In the genomic region with DNA sequence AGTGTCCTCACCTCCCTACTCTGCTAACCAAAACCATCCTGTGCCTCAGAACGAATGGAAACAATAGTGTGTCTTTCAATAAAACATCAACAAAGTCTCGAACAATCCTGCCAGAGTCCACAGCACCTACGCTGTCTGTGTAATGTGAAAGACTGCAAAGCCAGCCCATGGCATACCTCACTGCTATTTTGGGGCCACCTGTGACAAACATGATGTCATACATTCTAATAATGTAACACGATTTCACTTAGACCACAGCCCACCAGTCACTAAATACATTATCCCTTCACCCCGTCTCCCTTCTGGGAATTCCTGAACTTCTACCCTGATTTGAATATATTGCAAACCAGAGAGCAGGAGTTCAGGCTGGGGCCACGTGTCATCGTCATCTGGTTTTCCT, we compare ENCODE assay signal across 10 mouse cellular contexts.
DNase-seq lines count a peak whose midpoint lies in the region; ATAC-seq lines count a peak whose summit lies in the region.
"Had no signal": no experiment of that assay in that cellular context is flagged by ENCODE, and none has a peak within 500 bp of the region (broad histone marks: within the 10 kb centered on the region; RNA-seq: fewer than 3 reads in every experiment).

No protein-coding gene starts in this region.

- peaks cover 7% of the 10 kb centered on the region; the same call in 1 of the 2 replicates for H3K36me3 ChIP-seq in heart, embryonic 16.5 days (ENCODE audit: control insufficient read depth, insufficient read depth)
- peaks cover 8% of the 10 kb centered on the region; the same call in 1 of the 2 replicates for H3K36me3 ChIP-seq in embryonic facial prominence, embryonic 13.5 days
- 0 out of 2 replicates have a peak, but pooled peaks cover 2% of the 10 kb centered on the region for H3K36me3 ChIP-seq in forebrain, embryonic 16.5 days (ENCODE audit: control insufficient read depth, insufficient read depth)
- no peaks in the 10 kb centered on the region for H3K36me3 ChIP-seq in midbrain, embryonic 14.5 days (ENCODE audit: control insufficient read depth, insufficient read depth, low read length)

- H3K9me3 ChIP-seq in heart, embryonic 16.5 days (replicated peaks; ENCODE audit: control insufficient read depth, low read length): peaks cover 3% of the 10 kb centered on the region; the same call in 1 of the 2 replicates
- H3K9me3 ChIP-seq in embryonic facial prominence, embryonic 13.5 days: 0 out of 2 replicates have a peak, but pooled peaks cover 4% of the 10 kb centered on the region
- no peaks in the 10 kb centered on the region; the same call in 1 of the 2 replicates for H3K9me3 ChIP-seq in forebrain, embryonic 16.5 days (ENCODE audit: control insufficient read depth, low read length)
- no peaks in the 10 kb centered on the region for H3K9me3 ChIP-seq in midbrain, embryonic 14.5 days (ENCODE audit: control insufficient read depth, low read length)

- DNase-seq in heart, postnatal 14 days: no peak
- DNase-seq in midbrain, embryonic 14.5 days: no peak
- no peak for DNase-seq in left cerebral cortex, postnatal 14 days (ENCODE audit: low spot score in 2 of 2)
- no peak for DNase-seq in thymus, postnatal 36 days
- DNase-seq: adrenal gland, postnatal 36 days; lung, adult 18-20 months had no signal

- H3K4me3 ChIP-seq in heart, embryonic 16.5 days (ENCODE audit: low read length): peak overlapping the region; percentile 14; the same call in 1 of the 2 replicates
- no peak overlapping the region for H3K4me3 ChIP-seq in embryonic facial prominence, embryonic 13.5 days
- no peak overlapping the region for H3K4me3 ChIP-seq in forebrain, embryonic 16.5 days (replicated peaks; ENCODE audit: low read length)
- H3K4me3 ChIP-seq in midbrain, embryonic 14.5 days (replicated peaks; ENCODE audit: low read depth, low read length): no peak overlapping the region

- 39% methylated on average over 7 of the region's 7 CpGs for WGBS in heart, embryonic 16.5 days
- WGBS in embryonic facial prominence, embryonic 13.5 days: 28% methylated on average over 7 of the region's 7 CpGs
- 44% methylated on average over 7 of the region's 7 CpGs for WGBS in forebrain, embryonic 16.5 days
- WGBS in midbrain, embryonic 14.5 days: 39% methylated on average over 7 of the region's 7 CpGs

- ATAC-seq in heart, embryonic 16.5 days (replicated peaks; ENCODE audit: extremely low read depth, insufficient read depth, low FRiP score): no peak
- ATAC-seq in embryonic facial prominence, embryonic 13.5 days (ENCODE audit: insufficient number of reproducible peaks, insufficient read depth, low FRiP score, low TSS enrichment, low read depth): no peak
- no peak for ATAC-seq in forebrain, embryonic 16.5 days
- ATAC-seq in midbrain, embryonic 14.5 days (ENCODE audit: low FRiP score, low TSS enrichment): no peak
- ATAC-seq: inflammation-experienced regulatory T-cells, adult 6 months had no signal

- no peak overlapping the region for H3K9ac ChIP-seq in heart, embryonic 16.5 days (ENCODE audit: low read length)
- no peak overlapping the region for H3K9ac ChIP-seq in embryonic facial prominence, embryonic 13.5 days
- H3K9ac ChIP-seq in forebrain, embryonic 16.5 days (replicated peaks; ENCODE audit: low read depth, low read length): no peak overlapping the region
- H3K9ac ChIP-seq in midbrain, embryonic 14.5 days (replicated peaks; ENCODE audit: low read length): no peak overlapping the region; the same call in 1 of the 2 replicates

- H3K27ac ChIP-seq in heart, embryonic 16.5 days (ENCODE audit: low read length): no peak overlapping the region
- no peak overlapping the region for H3K27ac ChIP-seq in embryonic facial prominence, embryonic 13.5 days
- H3K27ac ChIP-seq in forebrain, embryonic 16.5 days (ENCODE audit: low read length): no peak overlapping the region
- no peak overlapping the region for H3K27ac ChIP-seq in midbrain, embryonic 14.5 days (replicated peaks; ENCODE audit: low read depth, low read length)

- H3K27me3 ChIP-seq in heart, embryonic 16.5 days (ENCODE audit: control insufficient read depth, insufficient read depth, low read length): no peaks in the 10 kb centered on the region
- no peaks in the 10 kb centered on the region; the same call in none of the 2 replicates for H3K27me3 ChIP-seq in embryonic facial prominence, embryonic 13.5 days
- no peaks in the 10 kb centered on the region for H3K27me3 ChIP-seq in forebrain, embryonic 16.5 days (replicated peaks; ENCODE audit: control insufficient read depth, insufficient read depth, low read length)
- H3K27me3 ChIP-seq in midbrain, embryonic 14.5 days (ENCODE audit: control insufficient read depth, insufficient read depth, low read length): no peaks in the 10 kb centered on the region

- peaks cover 16% of the 10 kb centered on the region for H3K4me1 ChIP-seq in heart, embryonic 16.5 days (ENCODE audit: control insufficient read depth, insufficient read depth, low read length)
- peaks cover 37% of the 10 kb centered on the region for H3K4me1 ChIP-seq in embryonic facial prominence, embryonic 13.5 days
- H3K4me1 ChIP-seq in forebrain, embryonic 16.5 days (replicated peaks; ENCODE audit: control insufficient read depth, insufficient read depth, low read length): peaks cover 4% of the 10 kb centered on the region
- H3K4me1 ChIP-seq in midbrain, embryonic 14.5 days (ENCODE audit: control insufficient read depth, insufficient read depth, low read length): 0 out of 2 replicates have a peak, but pooled peaks cover 7% of the 10 kb centered on the region

- peak overlapping the region; percentile 55 for H3K4me2 ChIP-seq in heart, embryonic 16.5 days (ENCODE audit: low read depth, low read length)
- H3K4me2 ChIP-seq in embryonic facial prominence, embryonic 13.5 days: peak overlapping the region; percentile 41; the same call in 1 of the 2 replicates
- H3K4me2 ChIP-seq in forebrain, embryonic 16.5 days (ENCODE audit: low read length): peak overlapping the region; percentile 25; the same call in 1 of the 2 replicates
- peak overlapping the region; percentile 49 for H3K4me2 ChIP-seq in midbrain, embryonic 14.5 days (ENCODE audit: low read length)

- intact Hi-C loops in heart, postnatal 14 days (cut with DNase I): no loop called here
- intact Hi-C loops in left cerebral cortex, postnatal 14 days (cut with DNase I): no loop called here
